Mouse (Mus musculus) liver, embryonic 12.5 days (tissue): ENCODE results near the gene Asic4. TPM values are rescaled to one million over a fixed set of nuclear protein-coding genes. Genes with fewer than 3 reads are reported as not detected.

Experiments
- ATAC-seq: fragments of 200-750 bp; cut with Nextera tagmentation; 2 replicates; pipeline ENCODE4 v1.8.0; 2017; ENCODE audit warnings: moderate number of reproducible peaks, mild to moderate bottlenecking, moderate library complexity
- H3K27ac ChIP-seq: fragments of 300-500 bp; sonication (generic); 2 replicates; pipeline ENCODE4 v1.5.1; 2016; ENCODE audit warnings: mild to moderate bottlenecking
- H3K27me3 ChIP-seq: fragments of 300-500 bp; sonication (generic); replicated peaks from 2 replicates; pipeline ENCODE4 v1.6.1; 2016; ENCODE audit warnings: mild to moderate bottlenecking, moderate library complexity
- H3K36me3 ChIP-seq: fragments of 300-500 bp; sonication (generic); 2 replicates; pipeline ENCODE4 v1.6.1; 2016; ENCODE audit warnings: mild to moderate bottlenecking, moderate library complexity
- H3K4me1 ChIP-seq: fragments of 300-500 bp; sonication (generic); 2 replicates; pipeline ENCODE4 v1.6.1; 2016
- H3K4me2 ChIP-seq: fragments of 300-500 bp; sonication (generic); 2 replicates; pipeline ENCODE4 v1.6.1; 2016; ENCODE audit warnings: mild to moderate bottlenecking, moderate library complexity
- H3K4me3 ChIP-seq: fragments of 300-500 bp; sonication (generic); 2 replicates; pipeline ENCODE4 v1.5.1; 2016; ENCODE audit warnings: mild to moderate bottlenecking, moderate library complexity
- H3K9ac ChIP-seq: fragments of 300-500 bp; sonication (generic); 2 replicates; pipeline ENCODE4 v1.6.1; 2016; ENCODE audit warnings: mild to moderate bottlenecking, moderate library complexity
- H3K9me3 ChIP-seq: fragments of 300-500 bp; sonication (generic); replicated peaks from 2 replicates; pipeline ENCODE4 v1.6.1; 2016; ENCODE audit warnings: mild to moderate bottlenecking, moderate library complexity
- WGBS: fragments of 180-500 bp; shearing (Covaris S2); methylation state at CpG from one replicate; pipeline ENCODE4 v1.1.7; 2016; ENCODE audit not compliant: insufficient replicate concordance; 5-methylcytosine and 5-hydroxymethylcytosine counted together
- polyA plus RNA-seq: library from polyadenylated mRNA; unstranded; fragments of >200 nt; fragmentation: Nextera tagmentation; extraction: Ambion mirVana; gene quantifications from 2 replicates; pipeline ENCODE4 v1.2.1, GENCODE M21; 2016

Asic4 gene
- 0.83 and 1.3 TPM in 2 replicates for polyA plus RNA-seq

DNA sequence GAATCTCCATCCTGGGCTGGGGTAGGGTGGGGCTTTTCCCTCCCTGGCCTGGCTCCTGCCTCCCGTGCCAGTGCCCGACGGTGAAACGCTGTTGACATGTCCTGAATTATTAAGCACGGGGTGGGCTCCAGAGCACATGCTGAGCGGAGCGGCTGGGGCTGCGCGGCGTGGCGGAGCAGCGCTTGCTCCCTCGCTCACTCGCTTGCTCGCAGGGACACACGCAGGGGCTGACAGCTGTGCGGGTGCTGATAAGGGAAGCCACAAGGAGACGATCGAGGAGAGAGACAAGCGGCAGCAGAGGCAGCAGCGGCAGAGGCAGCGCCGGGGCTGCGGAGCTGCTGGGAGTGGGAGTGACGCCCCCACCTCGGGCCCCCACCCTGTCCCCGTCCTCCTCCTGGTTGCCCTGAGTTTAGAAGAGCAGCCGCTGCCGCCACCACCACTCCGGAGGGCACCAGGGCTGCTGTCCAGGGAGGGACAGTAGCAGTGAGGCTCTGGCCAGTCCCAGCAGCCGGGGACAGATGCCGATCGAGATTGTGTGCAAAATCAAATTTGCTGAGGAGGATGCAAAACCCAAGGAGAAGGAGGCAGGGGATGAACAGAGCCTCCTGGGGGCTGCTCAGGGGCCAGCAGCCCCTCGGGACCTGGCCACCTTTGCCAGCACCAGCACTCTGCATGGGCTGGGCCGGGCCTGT is at the start of gene Asic4:
Gene Asic4, plus strand, starts transcription at position 123 of the 692 bp plus-strand sequence.
- peak within 1 kb of the TSS; percentile 63 for H3K4me2 ChIP-seq
- peaks cover 96% of the 10 kb centered on the region for H3K27me3 ChIP-seq
- WGBS, result 2% methylated on average over 35 of the region's 35 CpGs
- H3K9me3 ChIP-seq, result no peaks in the 10 kb centered on the region
- no peak within 1 kb of the TSS for H3K27ac ChIP-seq
- no peak within 1 kb of the TSS; the same call in 1 of the 2 replicates for H3K9ac ChIP-seq
- no peaks in the 10 kb centered on the region for H3K36me3 ChIP-seq
- peak; percentile 61 for ATAC-seq
- peaks cover 68% of the 10 kb centered on the region for H3K4me1 ChIP-seq
- peak within 1 kb of the TSS; percentile 37 for H3K4me3 ChIP-seq

DNA sequence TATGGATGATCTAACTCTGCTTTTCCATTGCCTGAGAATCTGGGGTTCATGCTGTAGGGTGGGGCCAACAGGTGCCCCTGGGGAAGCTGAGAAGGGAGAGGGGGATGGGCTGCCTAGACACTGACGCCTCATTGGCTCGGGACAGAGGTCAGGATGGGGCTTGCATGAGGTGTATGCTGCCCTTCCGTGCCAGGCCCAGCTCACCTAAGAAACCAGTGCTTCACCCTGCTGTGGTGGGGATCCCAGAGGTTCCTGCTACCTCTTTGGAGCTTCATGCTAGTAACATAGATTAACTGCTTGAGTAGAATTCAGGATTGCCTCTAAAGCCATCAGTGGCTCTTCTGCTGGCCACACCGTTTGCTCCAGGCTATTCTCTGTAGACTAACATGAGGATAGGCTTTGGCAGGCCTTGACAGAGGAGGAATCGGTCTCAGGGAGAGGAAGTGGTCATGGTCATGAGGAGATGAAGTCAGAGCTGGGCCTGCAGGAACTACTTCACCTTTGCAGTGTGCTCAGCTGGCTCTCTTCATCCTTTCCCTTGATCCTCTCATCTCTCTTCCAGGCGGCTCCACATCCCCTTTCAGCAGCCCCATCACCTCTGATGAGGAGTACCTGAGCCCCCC is 49.6 kb upstream of the Asic4 start:
- WGBS, result 22% methylated on average over 6 of the region's 6 CpGs
- peak overlapping the region; percentile 51 for H3K4me2 ChIP-seq
- H3K27me3 ChIP-seq, result peaks cover 18% of the 10 kb centered on the region; the same call in 1 of the 2 replicates
- H3K9ac ChIP-seq, result no peak overlapping the region
- H3K36me3 ChIP-seq, result peaks cover 7% of the 10 kb centered on the region; the same call in 1 of the 2 replicates
- H3K27ac ChIP-seq, result no peak overlapping the region
- peak overlapping the region; percentile 27; the same call in 1 of the 2 replicates for H3K4me3 ChIP-seq
- H3K4me1 ChIP-seq, result peaks cover 22% of the 10 kb centered on the region
- ATAC-seq, result no peak
- no peaks in the 10 kb centered on the region for H3K9me3 ChIP-seq

DNA sequence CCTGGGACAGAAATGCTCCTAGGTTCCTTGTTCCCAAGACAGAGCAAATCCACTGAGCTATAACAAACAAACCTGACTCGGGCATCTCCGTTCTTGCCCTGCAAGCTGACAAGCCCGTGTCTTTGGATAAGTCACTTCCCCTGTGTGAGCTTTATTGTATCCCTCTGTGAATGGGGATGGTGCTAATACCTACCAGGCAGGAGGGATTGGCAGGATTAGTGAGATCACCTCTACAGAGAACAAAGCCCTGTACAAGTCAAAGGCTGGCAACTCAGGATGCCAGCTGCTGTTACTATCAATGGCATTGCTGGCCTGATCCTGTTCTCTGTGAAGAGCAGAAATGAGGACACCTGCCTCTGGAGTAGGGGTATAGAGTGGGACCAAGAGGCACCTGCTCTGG is 44.7 kb upstream of the Asic4 start:
- no peak for ATAC-seq
- H3K9ac ChIP-seq, result no peak overlapping the region
- WGBS, result 64% methylated on average over 3 of the region's 3 CpGs
- H3K4me1 ChIP-seq, result no peaks in the 10 kb centered on the region; the same call in 1 of the 2 replicates
- H3K27ac ChIP-seq, result no peak overlapping the region
- H3K4me2 ChIP-seq, result no peak overlapping the region
- H3K4me3 ChIP-seq, result no peak overlapping the region
- no peaks in the 10 kb centered on the region for H3K9me3 ChIP-seq
- H3K27me3 ChIP-seq, result peaks cover 3% of the 10 kb centered on the region; the same call in 1 of the 2 replicates
- peaks cover 7% of the 10 kb centered on the region; the same call in 1 of the 2 replicates for H3K36me3 ChIP-seq

DNA sequence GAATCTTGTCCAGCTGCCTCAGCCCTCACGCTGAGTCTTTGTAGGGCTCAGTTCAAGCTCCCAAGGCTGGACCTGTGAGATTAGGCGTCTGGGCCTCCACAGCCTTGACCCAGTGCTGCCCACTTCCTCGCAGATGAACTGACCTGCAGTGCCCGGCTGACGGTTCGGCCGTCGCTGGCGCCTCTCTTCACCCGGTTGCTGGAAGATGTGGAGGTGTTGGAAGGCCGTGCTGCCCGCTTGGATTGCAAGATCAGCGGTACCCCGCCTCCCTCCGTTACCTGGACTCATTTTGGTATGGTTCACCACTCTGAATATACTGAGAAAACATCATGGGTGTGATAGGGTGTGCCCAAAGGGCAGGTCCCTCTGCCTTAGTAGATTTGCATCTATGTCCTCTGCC is 44.1 kb upstream of the Asic4 start:
- ATAC-seq, result no peak
- Histone ChIP-seq H3K9ac (no peak overlapping the region), H3K27ac (no peak overlapping the region), H3K4me3 (no peak overlapping the region), H3K4me1 (no peaks in the 10 kb centered on the region), H3K9me3 (no peaks in the 10 kb centered on the region), H3K36me3 (peaks cover 7% of the 10 kb centered on the region; the same call in 1 of the 2 replicates), H3K4me2 (no peak overlapping the region), H3K27me3 (peaks cover 3% of the 10 kb centered on the region; the same call in 1 of the 2 replicates)
- WGBS, result 78% methylated on average over 15 of the region's 15 CpGs

DNA sequence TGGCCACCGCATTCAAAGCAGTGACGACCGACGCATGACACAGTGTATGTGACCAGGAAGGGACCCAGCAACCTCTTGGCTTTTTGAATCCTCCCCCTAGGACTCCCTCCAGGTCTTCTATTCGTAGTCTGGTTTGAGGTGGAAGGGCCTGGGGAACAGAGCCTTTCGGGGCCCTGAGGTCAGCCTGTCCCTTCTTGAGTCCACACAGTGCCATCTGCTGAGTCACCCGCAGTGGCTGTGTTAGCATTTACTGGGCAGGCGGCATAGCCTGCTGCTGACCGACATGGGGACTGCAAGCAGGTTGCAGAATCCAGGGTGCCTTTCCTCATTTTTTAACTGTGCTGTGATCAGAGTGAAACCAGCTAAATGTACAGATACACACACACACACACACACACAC is 43.2 kb upstream of the Asic4 start:
- ATAC-seq, result no peak
- no peak overlapping the region for H3K27ac ChIP-seq
- peaks cover 3% of the 10 kb centered on the region; the same call in 1 of the 2 replicates for H3K27me3 ChIP-seq
- no peaks in the 10 kb centered on the region for H3K9me3 ChIP-seq
- no peak overlapping the region for H3K4me2 ChIP-seq
- H3K36me3 ChIP-seq, result peaks cover 7% of the 10 kb centered on the region; the same call in 1 of the 2 replicates
- WGBS, result 83% methylated on average over 9 of the region's 9 CpGs
- no peak overlapping the region for H3K9ac ChIP-seq
- H3K4me3 ChIP-seq, result no peak overlapping the region
- no peaks in the 10 kb centered on the region for H3K4me1 ChIP-seq

DNA sequence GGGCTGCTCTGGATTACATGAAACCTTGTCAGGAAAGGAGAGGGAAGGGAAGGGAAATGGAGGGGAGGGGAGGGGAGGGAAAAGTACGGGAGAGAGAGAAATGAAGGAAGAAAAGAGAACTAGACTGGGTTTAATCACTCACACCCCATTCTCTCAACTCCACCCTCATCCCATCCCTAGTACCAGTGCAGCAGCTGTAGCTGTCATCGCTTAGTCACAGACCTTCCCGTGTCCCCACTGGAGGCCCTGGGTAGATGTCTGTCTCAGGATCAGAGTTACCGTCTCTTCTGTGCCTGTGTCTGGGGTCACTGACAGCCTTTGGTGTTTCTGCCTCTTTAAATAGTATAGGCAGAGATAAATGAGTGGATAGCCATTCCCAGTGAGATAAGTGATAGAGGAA is 42.0 kb upstream of the Asic4 start:
- Histone ChIP-seq H3K27ac (no peak overlapping the region), H3K27me3 (peaks cover 3% of the 10 kb centered on the region; the same call in 1 of the 2 replicates), H3K36me3 (peaks cover 4% of the 10 kb centered on the region; the same call in 1 of the 2 replicates), H3K9me3 (no peaks in the 10 kb centered on the region), H3K4me3 (no peak overlapping the region), H3K9ac (no peak overlapping the region), H3K4me2 (no peak overlapping the region), H3K4me1 (no peaks in the 10 kb centered on the region)
- ATAC-seq, result no peak
- WGBS, result 55% methylated on average over 4 of the region's 4 CpGs

DNA sequence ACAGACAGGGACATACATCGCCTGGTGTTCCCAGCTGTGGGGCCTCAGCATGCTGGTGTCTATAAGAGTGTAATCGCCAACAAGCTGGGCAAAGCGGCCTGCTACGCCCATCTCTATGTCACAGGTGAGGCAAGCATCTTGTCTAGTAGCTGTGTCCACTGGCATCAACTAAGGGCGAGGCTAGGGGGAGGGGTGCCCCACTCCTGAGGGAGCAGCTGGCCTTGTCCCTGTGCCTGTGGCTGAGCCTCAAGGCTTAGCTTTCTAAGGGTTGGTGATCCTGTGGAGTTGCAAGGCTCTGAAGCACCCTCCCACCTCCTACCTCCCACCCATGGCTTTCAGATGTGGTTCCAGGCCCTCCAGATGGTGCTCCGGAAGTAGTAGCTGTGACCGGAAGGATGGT is 40.3 kb upstream of the Asic4 start:
- H3K4me2 ChIP-seq, result no peak overlapping the region
- no peak overlapping the region for H3K9ac ChIP-seq
- peaks cover 5% of the 10 kb centered on the region; the same call in 1 of the 2 replicates for H3K27me3 ChIP-seq
- WGBS, result 76% methylated on average over 7 of the region's 7 CpGs
- no peaks in the 10 kb centered on the region for H3K4me1 ChIP-seq
- H3K36me3 ChIP-seq, result peaks cover under 1% of the 10 kb centered on the region; the same call in 1 of the 2 replicates
- no peak overlapping the region for H3K27ac ChIP-seq
- no peak for ATAC-seq
- no peaks in the 10 kb centered on the region for H3K9me3 ChIP-seq
- no peak overlapping the region for H3K4me3 ChIP-seq

DNA sequence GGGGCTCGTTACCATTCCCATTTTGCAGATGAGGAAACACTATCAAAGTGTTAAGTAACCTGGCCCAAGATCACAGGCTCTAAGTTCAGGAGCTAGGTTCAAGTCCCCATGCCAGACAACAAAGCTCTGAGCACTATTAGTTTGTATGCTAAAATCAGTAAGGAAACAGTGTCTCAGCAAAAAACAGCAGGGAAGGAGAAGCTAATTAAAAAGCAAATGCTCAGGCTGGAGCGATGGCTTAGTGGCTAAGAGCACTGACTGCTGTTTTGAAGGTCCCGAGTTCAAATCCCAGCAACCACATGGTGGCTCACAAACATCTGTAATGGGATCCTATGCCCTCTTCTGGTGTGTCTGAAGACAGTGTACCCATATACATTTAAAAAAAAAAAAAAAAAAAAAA is 38.0 kb upstream of the Asic4 start:
- WGBS, result 76% methylated on average over 3 of the region's 3 CpGs
- Histone ChIP-seq H3K4me2 (no peak overlapping the region), H3K4me1 (no peaks in the 10 kb centered on the region), H3K9me3 (no peaks in the 10 kb centered on the region), H3K36me3 (no peaks in the 10 kb centered on the region), H3K27me3 (peaks cover 5% of the 10 kb centered on the region; the same call in 1 of the 2 replicates), H3K27ac (no peak overlapping the region), H3K4me3 (no peak overlapping the region), H3K9ac (no peak overlapping the region)
- no peak for ATAC-seq

DNA sequence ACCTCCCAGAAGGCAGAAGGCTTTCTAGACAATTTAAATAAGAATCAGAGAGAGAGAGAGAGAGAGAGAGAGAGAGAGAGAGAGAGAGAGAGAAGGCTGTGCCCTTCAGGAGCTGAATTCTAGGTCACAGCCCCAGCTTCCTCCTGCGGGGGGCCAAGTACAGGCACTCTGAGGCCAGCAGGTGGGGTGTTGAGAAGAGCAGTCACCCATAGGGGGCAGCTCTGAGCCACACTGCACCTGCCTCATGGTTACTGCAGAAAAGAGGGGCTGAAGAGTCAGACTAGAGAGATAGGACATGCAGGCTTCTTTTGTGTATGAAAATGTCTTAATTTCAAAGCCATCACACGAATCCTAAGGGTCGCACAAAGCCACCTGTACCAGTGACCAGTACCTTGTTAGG is 36.5 kb upstream of the Asic4 start:
- H3K36me3 ChIP-seq, result no peaks in the 10 kb centered on the region

DNA sequence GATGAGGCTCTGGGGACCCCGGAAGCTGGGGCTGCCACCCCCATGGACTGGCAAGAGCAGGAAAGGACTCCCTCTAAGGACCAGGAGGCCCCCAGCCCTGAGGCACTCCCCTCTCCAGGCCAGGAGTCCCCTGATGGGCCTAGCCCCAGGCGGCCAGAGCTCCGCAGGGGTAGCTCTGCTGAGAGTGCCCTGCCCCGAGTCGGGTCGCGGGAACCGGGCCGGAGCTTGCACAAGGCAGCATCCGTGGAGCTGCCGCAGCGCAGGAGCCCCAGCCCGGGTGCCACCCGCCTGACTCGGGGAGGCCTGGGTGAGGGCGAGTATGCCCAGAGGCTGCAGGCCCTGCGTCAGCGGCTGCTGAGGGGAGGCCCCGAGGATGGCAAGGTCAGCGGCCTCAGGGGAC is 28.4 kb upstream of the Asic4 start:
- peak overlapping the region; percentile 56 for H3K4me2 ChIP-seq
- H3K27me3 ChIP-seq, result peaks cover 82% of the 10 kb centered on the region
- no peak overlapping the region for H3K9ac ChIP-seq
- no peaks in the 10 kb centered on the region for H3K9me3 ChIP-seq
- H3K4me3 ChIP-seq, result peak overlapping the region; percentile 26; the same call in 1 of the 2 replicates
- peaks cover 31% of the 10 kb centered on the region for H3K4me1 ChIP-seq
- no peaks in the 10 kb centered on the region for H3K36me3 ChIP-seq
- WGBS, result 11% methylated on average over 20 of the region's 20 CpGs
- peak; percentile 19; the same call in 1 of the 2 replicates for ATAC-seq
- H3K27ac ChIP-seq, result no peak overlapping the region

More for the DNA sequence above, 36.5 kb upstream of the Asic4 start:
- Histone ChIP-seq H3K9me3 (no peaks in the 10 kb centered on the region), H3K9ac (no peak overlapping the region), H3K27me3 (peaks cover 19% of the 10 kb centered on the region), H3K4me1 (no peaks in the 10 kb centered on the region), H3K4me3 (no peak overlapping the region), H3K27ac (no peak overlapping the region), H3K4me2 (no peak overlapping the region)
- no peak for ATAC-seq
- WGBS, result 47% methylated on average over 3 of the region's 3 CpGs

DNA sequence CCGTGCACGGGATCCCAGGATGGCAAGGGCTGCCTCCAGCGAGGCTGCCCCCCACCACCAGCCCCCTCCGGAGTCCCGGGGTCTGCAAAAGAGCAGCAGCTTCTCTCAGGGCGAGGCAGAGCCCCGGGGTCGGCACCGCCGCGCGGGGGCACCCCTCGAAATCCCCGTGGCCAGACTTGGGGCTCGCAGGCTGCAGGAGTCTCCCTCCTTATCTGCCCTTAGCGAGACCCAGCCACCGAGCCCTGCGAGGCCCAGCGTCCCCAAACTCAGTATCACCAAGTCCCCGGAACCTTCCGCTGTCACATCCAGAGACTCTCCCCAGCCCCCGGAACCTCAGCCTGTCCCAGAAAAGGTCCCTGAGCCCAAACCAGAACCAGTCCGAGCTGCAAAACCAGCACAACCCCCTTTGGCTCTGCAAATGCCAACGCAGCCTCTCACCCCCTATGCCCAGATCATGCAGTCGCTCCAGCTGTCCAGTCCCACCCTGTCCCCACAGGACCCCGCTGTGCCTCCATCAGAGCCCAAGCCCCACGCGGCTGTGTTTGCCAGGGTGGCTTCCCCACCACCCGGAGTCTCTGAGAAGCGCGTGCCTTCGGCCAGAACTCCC is 27.9 kb upstream of the Asic4 start:
- H3K27me3 ChIP-seq, result peaks cover 88% of the 10 kb centered on the region
- no peak overlapping the region for H3K27ac ChIP-seq
- 0 out of 2 replicates have a peak overlapping the region, but pooled peaks have one; percentile 17 for H3K9ac ChIP-seq
- peaks cover 31% of the 10 kb centered on the region for H3K4me1 ChIP-seq
- peak overlapping the region; percentile 56 for H3K4me2 ChIP-seq
- H3K4me3 ChIP-seq, result peak overlapping the region; percentile 26
- ATAC-seq, result no peak
- no peaks in the 10 kb centered on the region for H3K9me3 ChIP-seq
- no peaks in the 10 kb centered on the region for H3K36me3 ChIP-seq
- 3% methylated on average over 32 of the region's 32 CpGs for WGBS
